Mouse (Mus musculus) small intestine, adult 2 months (tissue): ENCODE data around the gene Itgad. TPM values are rescaled to one million over a fixed set of nuclear protein-coding genes. Genes with fewer than 3 reads are reported as not detected.

Source experiments
- H3K27ac ChIP-seq: fragments of 200-500 bp; 2 replicates; pipeline ENCODE4 v1.5.1; 2012; ENCODE audit warnings: low read depth, low read length, control low read depth, inconsistent platforms; ENCODE audit not compliant: insufficient read depth
- H3K27me3 ChIP-seq: fragments of 200-500 bp; 2 replicates; pipeline ENCODE4 v1.6.1; 2012; ENCODE audit warnings: mild to moderate bottlenecking, moderate library complexity, low read length, inconsistent platforms; ENCODE audit not compliant: control insufficient read depth, insufficient read depth
- H3K36me3 ChIP-seq: fragments of 200-500 bp; 2 replicates; pipeline ENCODE4 v1.6.1; 2012; ENCODE audit warnings: mild to moderate bottlenecking, low read length, control low read depth, inconsistent platforms; ENCODE audit not compliant: control insufficient read depth, insufficient read depth
- H3K4me1 ChIP-seq: fragments of 200-500 bp; 2 replicates; pipeline ENCODE4 v1.6.1; 2012; ENCODE audit warnings: low read length, inconsistent platforms, mixed read lengths; ENCODE audit not compliant: control insufficient read depth, insufficient read depth, insufficient read length
- H3K4me3 ChIP-seq: fragments of 200-500 bp; 2 replicates; pipeline ENCODE4 v1.5.1; 2012; ENCODE audit warnings: low read depth, mild to moderate bottlenecking, control low read depth, inconsistent platforms, low read length, moderate library complexity
- CTCF ChIP-seq: fragments of 200-500 bp; IDR thresholded peaks from 2 replicates; pipeline ENCODE4 v1.5.1; 2012; ENCODE audit warnings: low read depth, mild to moderate bottlenecking, control low read depth, inconsistent platforms, low read length, moderate library complexity, mixed read lengths; ENCODE audit not compliant: insufficient replicate concordance, insufficient read length; ENCODE audit errors: extremely low read depth
- POLR2A ChIP-seq: fragments of 200-500 bp; IDR thresholded peaks from 2 replicates; pipeline ENCODE4 v1.6.1; 2012; ENCODE audit warnings: low read depth, mild to moderate bottlenecking, control low read depth, inconsistent platforms, low read length, moderate library complexity
- WGBS: fragments of 180-500 bp; shearing (Covaris S2); methylation state at CpG from one replicate; pipeline ENCODE4 v1.1.7; 2018; 5-methylcytosine and 5-hydroxymethylcytosine counted together
- polyA plus RNA-seq: library from polyadenylated mRNA; depleted of rRNA; stranded (reverse); fragments of >200 nt; gene quantifications from 2 replicates; pipeline ENCODE4 v1.2.3, GENCODE M21; 2012; rRNA removed

Gene Itgad
- 0.61 and 1.4 TPM in 2 replicates for polyA plus RNA-seq

GRCm38 (mm10) chr7:128154076-128154475 lies at the start of gene Itgad:
Gene Itgad, plus strand, starts transcription at chr7:128154376.
- Histone ChIP-seq H3K27ac (no peak within 1 kb of the TSS), H3K27me3 (no peaks in the 10 kb centered on the region), H3K4me3 (no peak within 1 kb of the TSS), H3K4me1 (no peaks in the 10 kb centered on the region; the same call in 1 of the 2 replicates), H3K36me3 (no peaks in the 10 kb centered on the region)
- 97% methylated on average over 21 of the region's 21 CpGs for WGBS
- no peak for TF ChIP-seq CTCF
- TF ChIP-seq POLR2A: no peak

- H3K27me3 ChIP-seq: no peaks in the 10 kb centered on the region
- H3K36me3 ChIP-seq: no peaks in the 10 kb centered on the region
- whole genome bisulfite sequencing: 47% methylated on average over 4 of the region's 4 CpGs
- H3K4me1 ChIP-seq: no peaks in the 10 kb centered on the region
- TF ChIP-seq CTCF: no peak
- no peak for TF ChIP-seq POLR2A
- no peak overlapping the region for H3K27ac ChIP-seq
- no peak overlapping the region for H3K4me3 ChIP-seq
Observed at GRCm38 (mm10) chr7:128105246-128105645, 48.9 kb upstream of the Itgad start.

- Histone ChIP-seq H3K27ac (no peak overlapping the region), H3K4me3 (no peak overlapping the region), H3K36me3 (no peaks in the 10 kb centered on the region), H3K27me3 (no peaks in the 10 kb centered on the region), H3K4me1 (no peaks in the 10 kb centered on the region)
- WGBS: 92% methylated on average over 7 of the region's 7 CpGs
- no peak for TF ChIP-seq POLR2A
- TF ChIP-seq CTCF: no peak
Observed at GRCm38 (mm10) chr7:128107462-128107861, 46.7 kb upstream of the Itgad start.

GRCm38 (mm10) chr7:128110314-128110713 lies 43.9 kb upstream of the Itgad start:
- 60% methylated on average over 2 of the region's 2 CpGs for WGBS

GRCm38 (mm10) chr7:128112131-128112530 lies 42.0 kb upstream of the Itgad start:
- Histone ChIP-seq H3K27me3 (no peaks in the 10 kb centered on the region), H3K27ac (no peak overlapping the region), H3K36me3 (peaks cover 3% of the 10 kb centered on the region; the same call in 1 of the 2 replicates), H3K4me1 (no peaks in the 10 kb centered on the region), H3K4me3 (no peak overlapping the region)
- WGBS: 90% methylated on average over 11 of the region's 11 CpGs
- no peak for TF ChIP-seq CTCF
- no peak for TF ChIP-seq POLR2A

More at GRCm38 (mm10) chr7:128110314-128110713, 43.9 kb upstream of the Itgad start:
- Histone ChIP-seq H3K4me3 (no peak overlapping the region), H3K27me3 (no peaks in the 10 kb centered on the region), H3K36me3 (peaks cover 3% of the 10 kb centered on the region; the same call in 1 of the 2 replicates), H3K27ac (no peak overlapping the region), H3K4me1 (no peaks in the 10 kb centered on the region)
- TF ChIP-seq CTCF (no peak), POLR2A (no peak)

- no peak overlapping the region for H3K27ac ChIP-seq
- WGBS: 94% methylated on average over 11 of the region's 11 CpGs
- peaks cover 3% of the 10 kb centered on the region; the same call in 1 of the 2 replicates for H3K36me3 ChIP-seq
- no peaks in the 10 kb centered on the region for H3K27me3 ChIP-seq
- H3K4me1 ChIP-seq: no peaks in the 10 kb centered on the region
- no peak for TF ChIP-seq CTCF
- TF ChIP-seq POLR2A: no peak
- no peak overlapping the region for H3K4me3 ChIP-seq
Observed at GRCm38 (mm10) chr7:128114371-128115105, 39.6 kb upstream of the Itgad start.

- H3K36me3 ChIP-seq: peaks cover 3% of the 10 kb centered on the region; the same call in 1 of the 2 replicates
- no peak overlapping the region for H3K27ac ChIP-seq
- TF ChIP-seq CTCF: no peak
- no peak for TF ChIP-seq POLR2A
- no peaks in the 10 kb centered on the region for H3K4me1 ChIP-seq
- WGBS: 71% methylated on average over 5 of the region's 5 CpGs
- H3K4me3 ChIP-seq: no peak overlapping the region
- no peaks in the 10 kb centered on the region for H3K27me3 ChIP-seq
Observed at GRCm38 (mm10) chr7:128115211-128115958, 38.8 kb upstream of the Itgad start.
